Mouse (Mus musculus) c-Kit-positive CD71-negative TER-119-negative erythroid progenitor cells, embryonic 14.5 days (primary cell): ENCODE data around the gene Enpp4.

Experiments
- DNase-seq: peaks from one replicate; pipeline ENCODE4 v3.0.0-alpha.2; 2013; ENCODE audit warnings: low read depth

Gene Enpp4

GRCm38 (mm10) chr17:44091512-44091911 is 14.1 kb downstream of the Enpp4 start:
- DNase-seq = no peak

DNA sequence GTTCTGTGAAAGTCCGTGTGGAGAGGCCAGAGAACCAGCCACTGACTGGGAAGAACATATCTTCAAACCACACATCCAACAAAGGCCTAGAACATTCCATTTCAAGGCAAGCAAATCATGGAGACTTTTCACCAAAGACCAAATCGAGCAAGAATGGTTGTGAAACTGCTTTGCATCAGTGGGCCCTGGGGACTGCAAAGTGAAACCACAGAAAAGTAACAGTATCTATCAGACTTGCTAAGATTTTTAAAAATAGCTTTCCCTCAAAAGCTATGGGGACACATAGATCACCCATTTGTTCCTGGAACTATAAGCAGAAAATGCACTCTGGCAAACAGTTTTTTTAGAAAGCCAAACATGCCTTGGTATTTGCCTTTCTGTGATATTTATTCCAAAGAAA is 14.7 kb downstream of the Enpp4 start:
- DNase-seq = no peak

- no peak for DNase-seq
These were observed 17.4 kb downstream of the Enpp4 start for GRCm38 (mm10) chr17:44088226-44088625.

DNA sequence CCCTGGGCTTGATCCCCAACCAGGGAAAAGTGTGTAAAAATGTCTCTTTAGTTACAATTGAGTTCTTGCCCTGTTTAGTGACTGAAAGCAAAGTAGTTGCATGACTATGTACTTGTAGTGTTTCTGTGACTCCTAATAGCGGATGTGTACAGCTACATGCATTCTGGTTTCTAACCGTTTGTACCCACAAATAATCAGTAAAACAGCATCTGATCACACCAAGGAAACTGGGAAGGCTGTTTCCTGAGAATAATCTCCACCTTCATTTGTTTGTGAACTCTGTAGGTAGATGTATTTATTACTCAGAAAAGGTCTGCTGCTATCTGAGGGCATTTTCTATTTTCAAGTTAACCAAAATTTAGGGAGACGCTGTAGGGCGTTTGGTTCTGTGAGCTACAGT is 22.5 kb downstream of the Enpp4 start:
- DNase-seq = no peak

DNA sequence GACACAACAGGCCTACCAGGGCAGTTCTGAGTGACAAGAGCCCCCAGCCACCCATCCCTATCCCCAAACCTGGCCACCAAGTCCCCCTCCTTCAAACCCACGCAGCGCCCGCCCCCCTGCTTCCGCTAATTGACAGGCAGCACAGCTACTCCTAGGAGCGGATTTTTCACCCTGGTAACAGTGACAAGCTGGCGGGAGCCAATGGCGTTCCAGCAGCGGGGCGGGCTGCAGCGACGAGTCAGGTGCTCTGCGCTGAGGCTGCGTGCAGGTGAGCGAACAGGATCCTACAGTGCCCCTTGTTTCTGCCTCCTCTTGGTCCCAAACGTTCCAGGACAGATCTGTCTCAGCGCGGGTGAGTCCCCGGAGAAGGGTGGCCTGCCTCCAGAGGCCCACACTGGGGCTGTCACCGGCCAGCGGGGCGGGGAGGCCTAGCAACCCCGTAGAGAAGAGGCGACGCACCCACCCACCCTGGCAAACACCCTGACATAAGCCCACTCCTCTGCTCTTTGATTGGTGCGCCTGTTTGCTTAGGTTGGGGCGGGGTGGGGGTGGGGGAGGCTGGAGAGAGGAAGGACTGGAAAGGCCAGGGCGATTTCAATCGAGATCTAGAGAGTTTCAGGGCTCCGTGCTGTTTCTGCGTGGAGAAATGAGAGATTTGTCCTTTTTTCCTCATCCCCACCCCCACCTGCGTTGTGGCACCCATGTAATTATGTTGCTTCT is 26.8 kb downstream of the Enpp4 start, which contains the start of gene Enpp5:
TSS of gene Enpp5 (plus strand) at position 183 of the 720 bp plus-strand sequence.
- DNase-seq = peak; percentile 53

- no peak for DNase-seq
These were observed 27.8 kb downstream of the Enpp4 start for GRCm38 (mm10) chr17:44077843-44078160.

GRCm38 (mm10) chr17:44077146-44077842 is 28.3 kb downstream of the Enpp4 start:
- no peak for DNase-seq

- peak; percentile 35 for DNase-seq
These were observed 29.4 kb downstream of the Enpp4 start for GRCm38 (mm10) chr17:44076051-44076680.

DNA sequence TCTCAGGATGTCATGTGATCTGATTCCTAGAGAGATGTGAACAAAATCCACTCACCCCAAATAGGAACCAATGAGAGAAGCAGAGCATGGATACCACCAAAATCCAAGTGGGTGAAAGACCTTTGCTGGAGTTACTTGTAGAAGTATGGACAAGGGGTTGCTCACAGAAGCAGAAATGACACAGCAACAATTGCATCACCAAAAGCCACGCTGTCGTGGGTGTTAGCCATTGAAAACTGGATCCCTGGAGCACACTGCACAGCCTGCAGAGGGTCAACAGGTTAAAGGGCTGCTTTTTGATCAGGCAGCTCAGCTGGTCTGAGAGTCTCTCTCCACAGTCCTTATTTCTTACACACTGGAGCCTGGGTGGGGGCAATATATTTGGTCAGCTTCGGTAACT is 30.0 kb downstream of the Enpp4 start:
- DNase-seq = no peak

GRCm38 (mm10) chr17:44071680-44072079 is 33.9 kb downstream of the Enpp4 start:
- no peak for DNase-seq

DNA sequence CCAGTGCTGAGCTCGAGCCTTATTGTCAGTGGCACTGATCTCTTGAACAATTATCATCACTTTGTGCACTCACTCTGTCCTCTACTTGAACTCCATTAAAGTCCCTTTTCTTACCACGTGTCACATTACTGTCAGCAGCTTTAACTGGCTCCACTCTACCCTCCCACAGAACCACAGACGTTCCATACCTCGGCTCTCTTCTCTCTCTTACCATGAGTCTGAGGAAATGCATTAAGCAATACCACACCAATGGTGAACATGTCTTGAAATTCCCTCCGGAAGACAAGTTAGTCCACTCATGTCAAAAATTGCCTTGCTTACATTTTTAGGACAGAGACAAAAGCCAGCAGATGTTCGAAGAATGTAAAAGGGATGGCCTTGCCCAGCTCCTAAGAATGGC is 36.7 kb downstream of the Enpp4 start:
- DNase-seq = no peak

GRCm38 (mm10) chr17:44061289-44061890 is 44.2 kb downstream of the Enpp4 start:
- DNase-seq = no peak

GRCm38 (mm10) chr17:44060781-44061180 is 44.8 kb downstream of the Enpp4 start:
- DNase-seq = no peak

DNA sequence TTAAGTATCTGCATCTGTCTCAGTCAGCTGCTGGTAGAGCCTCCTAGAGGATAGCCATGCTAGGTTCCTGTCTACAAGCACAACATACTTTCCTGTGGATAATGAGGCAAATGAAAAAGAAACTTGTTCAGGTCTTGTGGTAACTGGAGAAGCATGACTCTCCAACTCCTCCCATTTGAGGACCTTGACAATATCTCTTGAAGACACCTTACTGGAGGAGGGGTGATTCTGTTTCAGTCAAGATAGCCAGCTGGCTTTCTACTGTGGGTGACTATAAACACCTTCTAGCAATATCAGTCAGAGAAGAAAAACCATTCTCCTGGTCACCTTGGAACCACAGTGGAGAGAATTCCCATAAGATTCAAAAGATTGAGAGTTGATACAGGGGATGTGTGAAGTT is 47.5 kb downstream of the Enpp4 start:
- no peak for DNase-seq

- DNase-seq = no peak
These were observed 48.5 kb downstream of the Enpp4 start for GRCm38 (mm10) chr17:44057123-44057522.

GRCm38 (mm10) chr17:44053427-44053826 is 52.2 kb downstream of the Enpp4 start:
- DNase-seq = peak; percentile 42
